ENCODE assay signal across 10 mouse cellular contexts in genomic region chr10:40151852-40152549, GRCm38 (mm10). TPM values are rescaled to one million over a fixed set of nuclear protein-coding genes. Genes with fewer than 3 reads are reported as not detected.
DNase-seq lines count a peak whose midpoint lies in the region; ATAC-seq and TF ChIP-seq lines count a peak whose summit lies in the region.
"Had no signal": no experiment of that assay in that cellular context is flagged by ENCODE, and none has a peak within 500 bp of the region (broad histone marks: within the 10 kb centered on the region; RNA-seq: fewer than 3 reads in every experiment).

No protein-coding gene starts in this region.

- WGBS in heart, embryonic 12.5 days: 51% methylated on average over 8 of the region's 8 CpGs
- WGBS in embryonic facial prominence, embryonic 12.5 days: 33% methylated on average over 8 of the region's 8 CpGs
- 26% methylated on average over 8 of the region's 8 CpGs for WGBS in limb, embryonic 14.5 days

- DNase-seq in heart, postnatal 25 days (ENCODE audit: low spot score): no peak
- peak; percentile 56 for DNase-seq in 416B (ENCODE audit: low read depth)
- DNase-seq in limb, embryonic 14.5 days (ENCODE audit: low spot score): peak; percentile 15
- no peak for DNase-seq in neural tube, embryonic 10.5 days (ENCODE audit: extremely low spot score, low spot score)
- DNase-seq in left cerebral cortex, adult 9 months (ENCODE audit: low spot score in 2 of 2): no peak
- no peak for DNase-seq in thymus, adult 18-20 months
- DNase-seq: right cerebral cortex, postnatal 25 days had no signal

- no peaks in the 10 kb centered on the region for H3K36me3 ChIP-seq in heart, embryonic 12.5 days
- H3K36me3 ChIP-seq in embryonic facial prominence, embryonic 12.5 days: no peaks in the 10 kb centered on the region
- no peaks in the 10 kb centered on the region for H3K36me3 ChIP-seq in limb, embryonic 14.5 days (ENCODE audit: control insufficient read depth, insufficient read depth, low read length)
- H3K36me3 ChIP-seq: midbrain, embryonic 12.5 days had no signal

- H3K9ac ChIP-seq in heart, embryonic 12.5 days: no peak overlapping the region
- no peak overlapping the region for H3K9ac ChIP-seq in embryonic facial prominence, embryonic 12.5 days
- peak overlapping the region; percentile 36; the same call in 1 of the 2 replicates for H3K9ac ChIP-seq in limb, embryonic 14.5 days (ENCODE audit: low read depth, low read length, severe bottlenecking)
- H3K9ac ChIP-seq: midbrain, embryonic 12.5 days had no signal

- H3K27me3 ChIP-seq in heart, embryonic 12.5 days (replicated peaks): no peaks in the 10 kb centered on the region
- H3K27me3 ChIP-seq in embryonic facial prominence, embryonic 12.5 days: no peaks in the 10 kb centered on the region
- H3K27me3 ChIP-seq in limb, embryonic 14.5 days (ENCODE audit: control insufficient read depth, insufficient read depth, low read length): no peaks in the 10 kb centered on the region
- H3K27me3 ChIP-seq: midbrain, embryonic 12.5 days had no signal

- no peak overlapping the region for H3K4me2 ChIP-seq in heart, embryonic 12.5 days
- no peak overlapping the region for H3K4me2 ChIP-seq in embryonic facial prominence, embryonic 12.5 days (replicated peaks)
- no peak overlapping the region for H3K4me2 ChIP-seq in limb, embryonic 14.5 days (replicated peaks; ENCODE audit: low read depth, low read length, severe bottlenecking)
- H3K4me2 ChIP-seq: midbrain, embryonic 12.5 days had no signal

- H3K9me3 ChIP-seq in heart, embryonic 12.5 days (replicated peaks): no peaks in the 10 kb centered on the region
- H3K9me3 ChIP-seq in embryonic facial prominence, embryonic 12.5 days: no peaks in the 10 kb centered on the region
- no peaks in the 10 kb centered on the region for H3K9me3 ChIP-seq in limb, embryonic 14.5 days (ENCODE audit: control insufficient read depth, low read length)
- H3K9me3 ChIP-seq: midbrain, embryonic 12.5 days had no signal

- peak overlapping the region; percentile 54 for H3K27ac ChIP-seq in heart, embryonic 12.5 days (ENCODE audit: poor library complexity, severe bottlenecking)
- peak overlapping the region; percentile 67 for H3K27ac ChIP-seq in embryonic facial prominence, embryonic 12.5 days
- H3K27ac ChIP-seq in limb, embryonic 14.5 days (replicated peaks; ENCODE audit: low read depth, low read length): peak overlapping the region; percentile 48
- H3K27ac ChIP-seq: midbrain, embryonic 12.5 days had no signal

- peaks cover 16% of the 10 kb centered on the region for H3K4me1 ChIP-seq in heart, embryonic 12.5 days (replicated peaks)
- no peaks in the 10 kb centered on the region for H3K4me1 ChIP-seq in embryonic facial prominence, embryonic 12.5 days
- H3K4me1 ChIP-seq in limb, embryonic 14.5 days (ENCODE audit: control insufficient read depth, insufficient read depth, low read length): peaks cover 5% of the 10 kb centered on the region; the same call in 1 of the 2 replicates
- H3K4me1 ChIP-seq: midbrain, embryonic 12.5 days had no signal

- no peak for TF ChIP-seq POLR2A in limb, embryonic 14.5 days (IDR thresholded peaks at IDR 0.05; ENCODE audit: borderline replicate concordance, extremely low read depth, insufficient read depth, insufficient read length)

- no peak overlapping the region for H3K4me3 ChIP-seq in heart, embryonic 12.5 days
- no peak overlapping the region for H3K4me3 ChIP-seq in embryonic facial prominence, embryonic 12.5 days
- H3K4me3 ChIP-seq in limb, embryonic 14.5 days (replicated peaks; ENCODE audit: low read length): no peak overlapping the region
- H3K4me3 ChIP-seq: midbrain, embryonic 12.5 days had no signal

- intact Hi-C loops in heart, postnatal 25 days (cut with DNase I): no loop called here

- 0 out of 2 replicates have a peak, but pooled peaks have one; percentile 25 for ATAC-seq in heart, embryonic 12.5 days (ENCODE audit: insufficient number of reproducible peaks, low FRiP score)
- ATAC-seq in embryonic facial prominence, embryonic 12.5 days (ENCODE audit: insufficient number of reproducible peaks, insufficient read depth, low FRiP score, low TSS enrichment): peak; percentile 35; the same call in 1 of the 2 replicates
- peak; percentile 62; the same call in 1 of the 2 replicates for ATAC-seq in limb, embryonic 14.5 days (ENCODE audit: low FRiP score, low read depth)

RNA-seq across cellular contexts. Expression of gene Slc16a10, which starts 9.9 kb away (rescaled TPM):
- polyA plus RNA-seq in heart, embryonic 12.5 days (2016; fragmentation: Nextera tagmentation; extraction: Ambion mirVana): 22.1 and 22.5 TPM in 2 replicates
- total RNA-seq in heart, postnatal 25 days (2021): 10 to 100 TPM; 23.0 to 25.2 TPM
- polyA plus RNA-seq in embryonic facial prominence, embryonic 12.5 days (2016; fragmentation: Nextera tagmentation; extraction: Ambion mirVana): 5.4 and 6.5 TPM in 2 replicates
- polyA plus RNA-seq in limb, embryonic 14.5 days (2012; rRNA removed): 5.6 and 7.8 TPM in 2 replicates
- polyA plus RNA-seq in limb, embryonic 14.5 days (2014; fragmentation: Nextera tagmentation; extraction: Ambion mirVana): 8.7 and 9.6 TPM in 2 replicates

Comparison
In these comparisons a context has a peak if more than half of its experiments do, and no peak if none do; other contexts are left out.
1. DNase-seq: peak in 416B (single experiment) and limb, embryonic 14.5 days (single experiment); none in heart, postnatal 25 days (single experiment), neural tube, embryonic 10.5 days (single experiment), left cerebral cortex, adult 9 months (0 of 2) and thymus, adult 18-20 months (0 of 2).
2. Peak in every context shown above with its lines, with median percentiles within 50 percentile points of each other: ATAC-seq and H3K27ac ChIP-seq.